Mouse (Mus musculus) mouse trophoblast stem cell (cell line): Measurements from ENCODE around the gene Cda.

Source experiments
- in situ Hi-C, 2 experiments: fragments of 300-500 bp; cut with MseI, MboI; formaldehyde crosslinking; loops; 2 replicates in 1 of 2; 3 replicates in 1 of 2; pipeline ENCODE4 v1.15.1; 2025

Cda gene

GRCm38 (mm10) chr4:138367641-138368497 is at the start of gene Cda:
TSS of gene Cda (minus strand) at chr4:138367992.
- in situ Hi-C loops, result no loop called here

DNA sequence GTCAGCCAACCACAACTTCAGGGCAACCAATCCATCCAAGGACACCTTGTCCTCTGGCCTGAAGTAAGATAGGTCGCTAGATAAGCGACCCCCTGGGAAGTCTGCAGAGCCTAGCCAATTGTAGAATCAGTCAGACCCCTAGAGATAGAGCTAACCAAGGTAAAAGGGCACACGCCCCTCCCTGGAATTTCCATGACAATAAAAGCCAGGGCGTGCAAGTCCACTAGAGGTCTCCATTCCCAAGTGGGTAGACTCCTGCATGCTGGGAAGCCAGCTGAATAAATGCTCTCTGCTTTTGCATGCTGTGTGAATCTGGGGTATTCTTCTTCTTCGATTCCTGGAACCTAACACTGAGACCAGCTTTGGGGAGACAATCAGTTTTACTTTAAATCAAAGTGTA is 48.6 kb upstream of the Cda start:
- in situ Hi-C loops, result no loop called here

GRCm38 (mm10) chr4:138415991-138416390 is 48.2 kb upstream of the Cda start:
- in situ Hi-C loops, result no loop called here

- in situ Hi-C loops, result no loop called here
Measured at GRCm38 (mm10) chr4:138414725-138415124, 46.9 kb upstream of the Cda start.

DNA sequence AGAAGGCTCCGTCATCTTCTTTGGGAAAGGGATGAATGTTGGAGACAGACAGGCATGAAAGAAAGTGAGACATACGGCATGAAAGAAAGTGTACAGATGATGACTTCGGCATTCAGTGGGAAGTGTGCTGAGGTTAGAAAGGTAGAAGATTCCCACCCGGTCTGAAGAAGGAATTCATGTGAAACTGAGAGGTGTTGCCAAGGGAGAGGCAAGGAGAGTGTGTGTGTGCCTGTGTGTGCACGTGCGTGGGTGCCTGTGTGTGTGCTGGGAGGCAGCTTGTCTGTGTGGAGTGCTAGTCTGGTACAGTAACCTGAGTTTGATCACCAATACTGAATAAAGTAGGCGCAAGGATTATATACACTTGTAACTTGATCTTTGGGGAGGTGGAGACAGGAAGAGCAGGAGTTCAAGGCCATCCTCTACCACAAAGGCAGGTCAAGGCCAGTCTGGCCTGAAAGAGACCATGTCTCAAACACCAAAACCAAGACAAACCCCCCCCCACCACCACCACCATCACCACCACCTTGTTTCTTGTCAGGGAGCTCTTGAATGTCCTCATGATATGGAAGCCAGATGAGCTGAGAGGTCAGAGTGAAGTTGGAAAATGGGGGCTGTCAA is 43.8 kb upstream of the Cda start:
- in situ Hi-C loops, result no loop called here

DNA sequence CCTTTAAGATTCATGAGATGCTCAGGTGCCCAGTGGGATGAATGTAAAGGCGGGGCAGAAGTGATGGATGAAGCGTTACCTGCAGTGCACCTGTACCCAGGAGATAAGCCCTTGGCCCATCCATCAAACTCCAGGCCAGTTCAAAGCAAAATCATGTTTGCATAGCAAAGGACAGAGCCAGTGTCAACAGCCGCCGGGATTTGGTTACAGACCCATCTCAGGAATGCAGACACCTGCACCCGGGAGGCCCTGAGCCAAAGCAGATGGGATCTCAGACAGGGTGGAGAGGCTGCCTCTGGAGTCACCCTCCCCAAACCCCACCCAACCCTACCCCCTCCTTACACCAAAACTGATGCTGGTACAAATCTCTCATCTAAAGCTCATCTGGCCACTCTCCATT is 43.2 kb upstream of the Cda start:
- in situ Hi-C loops, result no loop called here

- in situ Hi-C loops, result no loop called here
Measured at GRCm38 (mm10) chr4:138407479-138408194, 39.8 kb upstream of the Cda start.

- in situ Hi-C loops, result no loop called here
Measured at GRCm38 (mm10) chr4:138404806-138405205, 37.0 kb upstream of the Cda start.

GRCm38 (mm10) chr4:138396711-138397110 is 28.9 kb upstream of the Cda start:
- in situ Hi-C loops, result no loop called here

DNA sequence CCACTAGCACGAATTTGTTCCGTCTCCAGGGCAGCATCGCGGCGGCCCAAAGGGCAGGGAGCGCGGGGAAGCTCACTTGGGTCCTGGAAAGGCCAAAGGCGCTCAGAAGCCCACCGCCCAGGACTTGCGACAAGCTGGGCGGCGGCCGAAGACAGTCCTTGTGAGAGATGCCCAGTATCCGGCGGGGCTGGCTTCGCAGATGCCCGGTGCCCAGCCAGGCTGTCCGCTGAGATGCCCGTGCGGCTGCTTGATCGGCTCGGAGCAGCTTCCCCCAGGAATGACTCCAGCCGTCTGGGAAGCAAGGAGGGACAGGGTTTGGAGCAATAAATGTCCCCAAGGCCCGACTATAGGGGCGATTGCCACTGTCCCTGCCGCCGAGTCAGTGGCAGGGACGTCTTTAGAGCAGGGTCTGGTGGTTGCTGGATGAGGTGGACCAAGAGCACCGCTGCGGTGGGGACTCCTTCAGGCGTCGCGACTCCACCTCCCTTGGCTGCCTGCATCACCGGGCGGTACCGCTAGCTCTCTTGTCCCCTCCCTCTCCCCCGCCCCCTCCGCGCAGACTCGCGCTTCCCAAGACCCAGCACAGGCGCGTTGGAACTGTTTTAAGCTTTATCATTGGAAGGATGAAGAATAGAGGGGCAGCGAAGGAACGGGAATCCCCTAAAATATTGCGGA is 28.3 kb upstream of the Cda start, which contains the start of gene Fam43b:
Fam43b (minus strand) TSS at position 558 of the 675 bp plus-strand sequence.
- in situ Hi-C loops, result no loop called here

DNA sequence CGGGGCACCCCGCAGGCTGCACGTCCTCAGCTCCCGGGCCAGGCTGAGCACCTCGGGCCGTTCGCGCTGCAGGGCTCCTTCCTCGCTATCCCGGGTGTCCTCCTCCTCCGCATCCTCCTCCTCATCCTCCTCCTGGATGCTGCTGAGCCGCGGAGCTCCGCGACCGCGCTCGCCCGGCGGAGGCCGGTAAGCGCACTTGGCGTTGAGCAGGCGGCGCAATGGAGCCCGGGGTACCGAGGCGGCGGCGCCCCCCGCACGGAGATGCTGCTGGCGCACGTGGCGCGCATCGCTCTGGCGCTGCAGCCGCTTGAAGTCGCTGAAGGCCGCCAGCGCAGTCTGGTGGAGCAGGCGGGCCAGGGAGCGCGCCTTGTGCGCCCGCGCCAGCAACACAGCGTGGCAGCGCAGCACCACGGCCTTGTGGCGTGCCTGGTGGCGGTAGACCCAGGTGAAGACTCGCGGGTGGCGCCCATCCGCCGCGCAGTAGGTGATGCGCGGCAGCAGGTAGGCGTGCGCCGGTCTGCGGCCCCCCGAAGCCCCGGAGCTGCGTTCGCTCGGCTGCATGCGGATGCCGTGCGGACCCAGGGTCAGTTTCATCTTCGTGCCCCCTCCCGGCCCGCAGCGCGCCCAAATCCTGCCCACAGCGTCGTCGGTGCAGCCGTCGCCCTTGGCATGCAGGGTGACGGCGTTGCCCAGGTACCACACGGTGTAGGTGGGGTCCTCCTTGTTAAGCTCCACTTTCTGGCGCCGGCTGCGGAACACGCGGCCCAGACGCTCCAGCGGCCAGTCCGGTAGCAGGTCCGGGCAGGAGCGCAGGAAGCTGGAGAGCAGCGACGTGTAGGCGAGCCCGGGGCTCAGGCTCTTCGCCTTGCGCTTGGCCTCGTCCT is 27.5 kb upstream of the Cda start:
- in situ Hi-C loops, result no loop called here

GRCm38 (mm10) chr4:138393703-138394102 is 25.9 kb upstream of the Cda start:
- in situ Hi-C loops, result no loop called here

DNA sequence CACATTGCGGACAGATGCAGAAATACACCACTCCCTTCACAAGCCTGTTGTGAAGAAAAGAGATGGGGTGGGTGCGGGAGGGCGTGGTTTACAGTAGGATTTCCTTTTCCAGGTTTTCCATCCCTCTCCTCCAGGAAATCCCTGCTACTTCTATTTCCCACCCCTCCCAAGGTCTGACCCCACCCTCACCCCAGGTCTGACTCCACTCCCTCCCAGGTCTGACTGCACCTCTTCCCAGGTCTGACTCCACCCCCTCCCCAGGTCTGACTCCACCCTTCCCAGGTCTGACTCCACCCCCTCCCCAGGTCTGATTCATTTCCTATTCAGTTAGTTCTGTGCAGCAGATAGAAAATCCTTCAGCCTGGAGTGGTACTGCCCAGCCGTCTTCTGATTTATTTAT is 16.0 kb upstream of the Cda start:
- in situ Hi-C loops, result loop anchor here in 1 of 2 experiments (5.0 kb wide), 1 partner anchor 44 kb away; no protein-coding TSS in a partner anchor

- in situ Hi-C loops, result loop anchor here in 1 of 2 experiments (5.0 kb wide), 1 partner anchor 45 kb away; no protein-coding TSS in a partner anchor
Measured at GRCm38 (mm10) chr4:138382462-138382861, 14.7 kb upstream of the Cda start.

GRCm38 (mm10) chr4:138380132-138380689 is 12.4 kb upstream of the Cda start:
- in situ Hi-C loops, result loop anchor here in 1 of 2 experiments (5.0 kb wide), 1 partner anchor 47 kb away; no protein-coding TSS in a partner anchor

- in situ Hi-C loops, result loop anchor here (5.0 kb wide), 1 partner anchor 52 kb away; the partner anchor contains the start of gene Pink1 (in 2 of the 2)
Measured at GRCm38 (mm10) chr4:138379091-138379840, 11.5 kb upstream of the Cda start.

- in situ Hi-C loops, result loop anchor here (5.0 kb wide), 1 partner anchor 50 kb away; the partner anchor contains the start of gene Pink1 (in 2 of the 2)
Measured at GRCm38 (mm10) chr4:138377526-138377925, 9.7 kb upstream of the Cda start.

DNA sequence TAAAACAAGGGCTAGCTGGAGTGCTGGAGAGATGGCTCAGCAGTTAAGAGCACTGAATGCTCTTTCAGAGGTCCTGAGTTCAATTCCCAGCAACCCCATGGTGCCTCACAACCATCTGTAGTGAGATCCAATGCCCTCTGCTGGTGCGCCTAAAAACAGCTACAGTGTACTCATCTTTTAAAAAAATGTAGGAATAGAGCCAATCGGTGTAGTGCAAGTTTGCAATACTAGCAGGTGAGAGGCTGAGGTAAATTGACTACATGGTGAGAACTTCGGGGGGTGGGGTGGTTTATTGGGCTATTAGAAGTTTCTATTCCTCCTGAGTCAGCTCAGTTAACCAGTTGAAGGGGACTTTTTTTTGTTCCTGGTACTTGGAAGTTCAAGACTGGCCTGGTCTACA is 7.3 kb upstream of the Cda start:
- in situ Hi-C loops, result loop anchor here (5.0 kb wide), 1 partner anchor 48 kb away; the partner anchor contains the start of gene Pink1 (in 2 of the 2)

DNA sequence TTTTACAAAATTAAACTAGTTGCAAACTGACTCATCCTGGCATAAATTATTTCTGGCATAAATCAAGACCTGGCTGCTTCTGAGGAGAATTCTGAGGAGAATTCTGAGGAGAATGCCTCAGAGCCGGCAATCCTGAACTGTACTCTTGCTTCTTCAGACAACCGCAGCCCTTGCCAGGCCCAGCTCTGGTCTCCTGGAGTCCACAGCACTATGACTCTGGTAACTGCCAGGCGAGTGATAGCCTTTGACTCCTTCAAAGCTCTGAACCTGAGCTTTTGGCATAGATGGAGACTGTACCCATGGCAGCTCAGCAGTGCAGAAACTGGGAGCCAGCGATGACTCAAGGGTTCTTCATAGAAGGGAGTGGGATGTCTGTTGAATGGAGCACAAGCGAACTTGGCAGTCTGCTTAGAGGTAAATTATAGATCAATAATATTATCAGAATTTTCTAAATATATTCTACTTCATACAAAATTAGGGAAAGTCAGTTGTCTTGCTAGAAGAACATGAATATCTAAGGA is 3.3 kb upstream of the Cda start:
- in situ Hi-C loops, result no loop called here
